Mouse (Mus musculus) E14TG2a.4 (cell line): Measurements from ENCODE around the gene Gm20388.

Experiments
- H3K27me3 ChIP-seq: 2 replicates; pipeline ENCODE4 v1.6.1; 2014; ENCODE audit warnings: low read length, control low read depth; ENCODE audit not compliant: insufficient read depth
- H3K36me3 ChIP-seq: 2 replicates; pipeline ENCODE4 v1.6.1; 2014; ENCODE audit warnings: low read length, control low read depth; ENCODE audit not compliant: insufficient read depth
- H3K4me1 ChIP-seq: replicated peaks from 2 replicates; pipeline ENCODE4 v1.6.1; 2014; ENCODE audit warnings: low read depth, low read length, control low read depth
- H3K4me3 ChIP-seq: replicated peaks from 2 replicates; pipeline ENCODE4 v1.5.1; 2014; ENCODE audit warnings: mild to moderate bottlenecking, low read length
- H3K9me3 ChIP-seq: 2 replicates; pipeline ENCODE4 v1.6.1; 2014; ENCODE audit warnings: low read length, control low read depth
- CTCF ChIP-seq: conservative IDR thresholded peaks from 2 replicates; pipeline ENCODE4 v1.5.1; 2014; ENCODE audit warnings: low read length
- NANOG ChIP-seq: IDR thresholded peaks from 2 replicates; pipeline ENCODE4 v1.6.1; 2014; ENCODE audit warnings: borderline replicate concordance, low read length, mixed read lengths
- POU5F1 ChIP-seq: IDR thresholded peaks from 2 replicates; pipeline ENCODE4 v1.6.1; 2014; ENCODE audit warnings: low read length, borderline replicate concordance

Gm20388 gene

GRCm38 (mm10) chr8:122701441-122702185 is 2791.0 kb downstream of the Gm20388 start:
- Histone ChIP-seq H3K9me3 (no peaks in the 10 kb centered on the region), H3K4me3 (no peak overlapping the region), H3K36me3 (no peaks in the 10 kb centered on the region), H3K27me3 (no peaks in the 10 kb centered on the region), H3K4me1 (peaks cover 41% of the 10 kb centered on the region)
- no peak for TF ChIP-seq CTCF
- TF ChIP-seq POU5F1 = no peak
- TF ChIP-seq NANOG = no peak

GRCm38 (mm10) chr8:122702301-122702941 is 2791.8 kb downstream of the Gm20388 start:
- peaks cover 41% of the 10 kb centered on the region for H3K4me1 ChIP-seq

GRCm38 (mm10) chr8:122702957-122703356 is 2792.3 kb downstream of the Gm20388 start:
- peaks cover 36% of the 10 kb centered on the region for H3K4me1 ChIP-seq
- no peak for TF ChIP-seq POU5F1
- no peak for TF ChIP-seq CTCF
- TF ChIP-seq NANOG = no peak

More at GRCm38 (mm10) chr8:122702301-122702941, 2791.8 kb downstream of the Gm20388 start:
- Histone ChIP-seq H3K27me3 (no peaks in the 10 kb centered on the region), H3K36me3 (no peaks in the 10 kb centered on the region), H3K4me3 (no peak overlapping the region), H3K9me3 (no peaks in the 10 kb centered on the region)
- TF ChIP-seq POU5F1 (no peak), CTCF (no peak), NANOG (no peak)

GRCm38 (mm10) chr8:122704612-122705011 is 2794.0 kb downstream of the Gm20388 start:
- TF ChIP-seq POU5F1 = no peak
- TF ChIP-seq NANOG = no peak
- TF ChIP-seq CTCF = no peak
- no peak overlapping the region for H3K4me3 ChIP-seq
- peaks cover 6% of the 10 kb centered on the region; the same call in 1 of the 2 replicates for H3K27me3 ChIP-seq
- no peaks in the 10 kb centered on the region for H3K36me3 ChIP-seq
- H3K4me1 ChIP-seq = peaks cover 25% of the 10 kb centered on the region
- no peaks in the 10 kb centered on the region for H3K9me3 ChIP-seq

More at GRCm38 (mm10) chr8:122702957-122703356, 2792.3 kb downstream of the Gm20388 start:
- Histone ChIP-seq H3K4me3 (no peak overlapping the region), H3K9me3 (no peaks in the 10 kb centered on the region), H3K27me3 (peaks cover 3% of the 10 kb centered on the region; the same call in 1 of the 2 replicates), H3K36me3 (no peaks in the 10 kb centered on the region)

GRCm38 (mm10) chr8:122705901-122706561 is 2795.4 kb downstream of the Gm20388 start:
- TF ChIP-seq CTCF (no peak), NANOG (no peak), POU5F1 (no peak)
- H3K4me1 ChIP-seq = peaks cover 30% of the 10 kb centered on the region
- peaks cover 9% of the 10 kb centered on the region for H3K27me3 ChIP-seq
- no peaks in the 10 kb centered on the region for H3K9me3 ChIP-seq
- no peak overlapping the region for H3K4me3 ChIP-seq
- H3K36me3 ChIP-seq = no peaks in the 10 kb centered on the region

GRCm38 (mm10) chr8:122707184-122707583 is 2796.5 kb downstream of the Gm20388 start:
- peaks cover 30% of the 10 kb centered on the region for H3K4me1 ChIP-seq
- H3K36me3 ChIP-seq = no peaks in the 10 kb centered on the region
- no peak for TF ChIP-seq NANOG
- no peak for TF ChIP-seq CTCF
- no peak for TF ChIP-seq POU5F1
- H3K4me3 ChIP-seq = no peak overlapping the region
- H3K9me3 ChIP-seq = no peaks in the 10 kb centered on the region
- H3K27me3 ChIP-seq = peaks cover 10% of the 10 kb centered on the region

GRCm38 (mm10) chr8:122709340-122710111 is 2798.9 kb downstream of the Gm20388 start:
- H3K9me3 ChIP-seq = no peaks in the 10 kb centered on the region
- peaks cover 28% of the 10 kb centered on the region for H3K4me1 ChIP-seq
- H3K36me3 ChIP-seq = no peaks in the 10 kb centered on the region
- peaks cover 10% of the 10 kb centered on the region for H3K27me3 ChIP-seq
- TF ChIP-seq POU5F1 (no peak), CTCF (no peak), NANOG (no peak)
- peak overlapping the region; percentile 39 for H3K4me3 ChIP-seq

GRCm38 (mm10) chr8:122711480-122711879 is 2800.8 kb downstream of the Gm20388 start:
- no peak for TF ChIP-seq CTCF
- no peak for TF ChIP-seq POU5F1
- TF ChIP-seq NANOG = no peak
- Histone ChIP-seq H3K27me3 (peaks cover 12% of the 10 kb centered on the region), H3K4me3 (no peak overlapping the region), H3K36me3 (no peaks in the 10 kb centered on the region), H3K4me1 (peaks cover 12% of the 10 kb centered on the region), H3K9me3 (no peaks in the 10 kb centered on the region)
